Mouse (Mus musculus) gastrocnemius, postnatal 4 days (tissue): ENCODE measurements around the gene Zbtb17. TPM values are rescaled to one million over a fixed set of nuclear protein-coding genes. Genes with fewer than 3 reads are reported as not detected.

Experiments used
- DNase-seq, 2 experiments: peaks; one replicate each; pipeline ENCODE4 v3.0.0; 2021 to 2022; ENCODE audit warnings: low spot score in 2 of 2, mixed read lengths in 2 of 2
- long read RNA-seq, 2 experiments: library from polyadenylated mRNA; stranded (forward); transcript quantifications; one replicate each; pipeline ENCODE4 v2.0.0; 2021
- total RNA-seq, 2 experiments: library from RNA; stranded (reverse); gene quantifications; 2 replicates each; pipeline ENCODE4 v1.2.3; 2021

Zbtb17 gene
- 10 to 100 TPM; 19.9 to 21.2 TPM for total RNA-seq
- long read RNA-seq, experiment 1, transcript Zbtb17-201 (16 exons, 2,722 nt) = major isoform, 6 of 14 reads
- long read RNA-seq, experiment 1, partial matches to known transcripts = 6 of 14 reads
- long read RNA-seq, experiment 1, other reads (novel, unspliced or antisense) = 2 of 14 reads
- long read RNA-seq, experiment 2, transcript Zbtb17-201 (16 exons, 2,722 nt) = major isoform, 9 of 26 reads
- long read RNA-seq, experiment 2, partial matches to known transcripts = 10 of 26 reads
- long read RNA-seq, experiment 2, other reads (novel, unspliced or antisense) = 6 of 26 reads

DNA sequence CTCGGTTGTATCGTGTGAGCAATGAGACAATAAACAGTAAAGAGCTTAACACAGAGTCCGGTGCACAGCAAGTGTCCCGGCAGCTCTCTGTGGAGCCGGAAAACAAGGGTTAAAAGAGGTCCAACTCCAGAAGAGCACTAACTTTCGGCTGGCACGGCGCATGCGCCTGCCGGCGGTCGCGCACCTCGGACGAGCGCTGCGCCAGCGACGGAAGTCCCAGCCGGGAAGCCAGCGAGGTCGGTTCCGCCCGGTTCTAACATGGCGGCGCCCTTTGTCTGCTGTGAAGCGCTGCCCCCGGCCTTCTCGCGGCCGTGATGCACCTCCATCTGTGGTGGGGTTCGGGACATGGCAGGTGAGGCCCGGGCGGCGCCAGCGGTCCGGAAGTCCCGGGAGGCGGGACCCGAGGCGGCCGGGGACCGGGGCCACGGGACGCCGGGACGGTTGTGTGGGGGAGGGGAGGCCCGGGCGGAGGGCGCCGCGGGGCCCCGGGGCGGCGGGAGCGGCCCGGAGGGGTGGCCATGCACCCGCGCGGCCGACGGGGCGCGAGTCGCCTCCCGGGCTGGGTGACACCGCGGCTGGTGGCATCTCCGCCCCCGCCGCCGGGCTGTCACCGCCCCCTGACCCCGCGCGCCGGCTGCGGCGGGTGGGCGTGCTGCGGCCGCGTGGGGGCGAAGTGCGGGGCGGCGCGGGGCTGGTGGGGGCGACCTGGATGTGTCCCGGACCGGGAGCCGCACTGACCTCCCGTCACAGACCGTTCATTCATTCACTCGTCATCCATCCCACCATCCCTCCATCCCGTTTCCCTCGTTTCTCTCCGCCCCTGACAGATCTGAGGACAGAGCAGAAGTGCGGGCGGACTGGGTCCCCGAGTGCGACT lies at the start of gene Zbtb17:
Gene Zbtb17, plus strand, starts transcription at position 204 of the 877 bp plus-strand sequence.
- peak; percentile 82 to 93 for DNase-seq

DNA sequence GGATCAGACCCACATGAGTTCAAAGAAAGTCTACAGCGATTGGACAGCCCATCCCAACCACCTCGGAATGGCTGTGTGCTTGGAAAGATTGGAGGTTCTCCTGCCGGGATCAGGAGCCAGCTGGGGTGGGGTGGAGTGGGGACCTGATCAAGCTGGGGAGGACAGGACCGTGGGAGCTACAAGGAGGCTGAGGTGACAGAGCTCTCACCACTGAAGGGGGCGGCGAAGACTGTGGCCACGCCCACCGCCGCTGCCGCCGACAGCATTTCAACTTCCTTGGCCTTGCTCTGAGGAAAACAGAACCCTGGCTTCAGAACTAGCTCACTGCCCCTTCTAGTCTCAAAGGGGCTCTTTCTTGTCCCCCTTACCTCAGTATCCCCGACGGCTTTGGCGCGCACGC lies 49.7 kb upstream of the Zbtb17 start:
- DNase-seq = no peak

DNA sequence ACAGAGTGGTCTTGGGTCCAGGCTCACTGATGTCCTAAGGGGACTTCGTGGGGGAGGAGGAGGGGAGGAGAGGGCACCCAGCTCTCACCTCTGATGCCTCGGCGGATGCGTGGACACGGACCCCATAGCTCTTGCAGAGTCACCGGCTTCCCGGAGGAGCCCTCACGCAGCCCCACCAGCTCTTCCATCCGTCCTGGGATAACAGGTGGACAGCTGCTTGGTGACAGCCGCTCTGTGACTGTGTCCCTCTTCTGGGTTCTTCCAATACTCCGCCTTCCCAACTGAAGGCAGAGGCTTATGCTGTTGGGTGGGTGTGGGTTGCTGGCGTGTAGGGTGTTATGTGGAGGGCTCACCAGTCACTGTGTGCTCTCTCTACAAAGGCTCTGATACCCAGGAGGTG lies 46.6 kb upstream of the Zbtb17 start:
- no peak for DNase-seq

DNA sequence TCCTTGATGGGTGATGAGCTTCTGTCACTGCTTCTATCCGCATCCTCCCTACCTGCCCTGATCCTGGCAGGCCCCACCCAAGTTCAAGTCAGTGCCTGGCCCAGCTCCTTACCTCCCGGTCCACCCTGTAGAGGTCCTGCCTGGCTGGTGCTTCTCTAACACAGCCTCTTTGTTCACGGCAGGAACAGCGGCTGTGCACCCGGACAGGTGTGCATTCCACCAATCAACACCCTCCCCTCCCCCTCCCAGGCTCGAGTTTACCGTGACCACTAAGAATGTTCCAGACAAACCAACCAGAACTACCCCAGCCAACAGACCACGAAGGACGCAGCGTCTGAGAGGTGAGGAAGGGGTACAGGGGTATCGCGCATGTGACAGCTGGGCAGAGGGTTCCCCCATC lies 45.9 kb upstream of the Zbtb17 start, which contains the start of gene Clcnka:
Gene Clcnka, minus strand, starts transcription at position 180 of the 400 bp plus-strand sequence.
- DNase-seq = no peak

DNA sequence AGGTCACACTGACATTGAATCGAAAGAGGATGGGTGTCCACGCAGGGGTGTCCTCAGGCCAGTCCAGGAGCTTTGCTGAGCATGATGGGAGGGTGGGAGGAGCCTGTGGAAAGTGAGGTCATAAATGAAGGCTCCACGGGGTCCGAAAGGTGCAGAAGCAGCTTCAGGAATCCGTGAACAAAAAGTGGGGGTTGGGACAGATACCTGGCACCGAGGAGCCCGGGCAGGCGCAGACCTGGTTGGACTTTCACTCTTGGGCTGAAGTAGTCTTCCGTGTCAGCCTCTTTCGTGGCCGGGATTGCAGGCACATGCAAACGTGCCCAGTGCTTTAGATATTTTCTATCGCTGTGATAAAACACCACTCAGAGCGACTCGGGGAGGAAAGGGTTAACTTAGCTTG lies 44.3 kb upstream of the Zbtb17 start:
- no peak for DNase-seq

DNA sequence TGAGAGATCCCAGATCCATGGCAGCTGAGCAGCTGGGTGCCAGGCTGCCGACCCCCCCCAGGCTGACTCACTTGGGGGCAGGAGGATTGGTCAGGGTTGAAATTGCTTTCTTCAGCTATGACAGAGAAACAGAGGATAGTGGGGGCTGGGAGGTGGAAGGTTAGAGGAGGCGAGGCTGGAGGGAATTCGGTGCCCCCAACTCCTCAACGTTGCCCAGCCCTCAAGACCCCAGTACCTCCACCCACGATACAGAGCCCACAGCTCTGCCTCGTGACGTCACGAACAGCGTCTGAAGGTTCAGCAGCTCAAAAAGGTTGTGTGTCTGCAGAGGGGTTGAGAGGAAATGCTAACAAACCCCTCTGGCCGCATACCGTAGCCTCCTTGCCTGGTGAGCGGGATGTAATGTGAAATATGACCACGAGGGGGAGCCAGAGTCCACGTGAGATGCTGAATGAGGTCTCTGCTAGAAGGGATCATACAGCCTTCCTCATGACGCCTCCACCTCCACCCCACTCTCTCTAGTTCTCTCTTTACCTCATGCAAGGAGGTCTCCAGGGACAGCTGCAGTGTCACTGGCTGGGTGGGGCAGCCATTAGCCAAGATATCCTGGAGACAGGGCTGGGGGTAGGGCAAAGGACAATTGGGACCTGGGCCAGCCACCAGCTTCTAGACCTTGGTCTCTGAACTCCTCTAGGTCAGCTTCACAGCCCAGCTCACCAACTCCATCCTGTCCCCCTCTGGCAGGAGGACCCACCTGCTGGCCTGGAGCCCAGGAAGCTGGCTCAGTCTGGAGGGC lies 39.7 kb upstream of the Zbtb17 start:
- DNase-seq = peak; percentile 79 to 82

DNA sequence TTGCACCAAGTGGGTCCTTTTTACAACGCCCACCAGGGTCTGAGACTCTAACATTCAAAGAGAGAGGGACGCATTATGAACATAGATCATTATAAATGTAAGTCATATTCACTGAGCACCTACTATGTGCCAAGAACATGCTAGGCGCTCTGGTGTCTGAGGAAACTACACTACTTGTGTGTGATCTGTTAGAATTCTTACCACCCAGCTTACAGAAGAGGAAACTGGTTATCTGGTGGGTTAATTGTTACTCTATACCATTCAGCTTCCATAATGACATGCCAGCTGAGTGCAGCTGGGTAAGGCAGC lies 39.2 kb upstream of the Zbtb17 start:
- DNase-seq = no peak

DNA sequence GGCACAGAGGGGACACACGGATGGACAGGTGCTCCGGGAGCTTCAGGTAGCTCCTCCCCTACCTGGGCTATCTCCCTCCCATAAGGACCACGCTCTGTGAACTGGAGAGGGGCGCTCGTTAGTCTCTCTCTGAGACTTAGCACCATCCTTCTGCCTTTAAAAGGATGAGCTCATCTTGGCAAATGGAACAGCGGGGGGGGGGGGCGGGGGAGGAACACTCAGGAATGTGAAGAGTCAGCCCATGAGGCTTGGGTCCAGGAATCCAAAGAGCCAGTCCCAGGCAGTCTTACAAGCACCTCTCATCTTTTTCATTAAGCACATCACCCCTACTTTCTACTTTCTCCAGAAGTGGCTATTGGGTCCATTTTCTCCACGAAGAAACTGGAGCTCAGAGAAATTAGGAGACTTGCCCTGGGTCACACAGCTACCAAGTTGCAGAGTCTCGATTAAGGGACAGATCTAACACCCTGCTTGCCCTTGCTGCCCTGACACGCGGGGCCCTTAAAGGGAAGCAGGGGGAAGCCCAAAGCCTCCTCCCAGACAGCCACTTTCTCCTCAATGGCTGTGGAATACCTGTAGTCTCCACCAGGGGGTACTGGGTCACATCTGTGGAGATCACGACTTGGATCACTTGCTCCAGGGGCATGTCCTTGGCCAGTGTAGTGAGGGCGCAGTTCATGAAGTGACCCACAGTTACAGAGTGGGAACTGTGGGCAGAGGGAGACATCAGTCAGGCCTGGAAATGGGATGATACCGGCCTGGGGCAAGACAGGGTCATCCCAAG lies 37.7 kb upstream of the Zbtb17 start:
- DNase-seq = peak; percentile 55 to 69

DNA sequence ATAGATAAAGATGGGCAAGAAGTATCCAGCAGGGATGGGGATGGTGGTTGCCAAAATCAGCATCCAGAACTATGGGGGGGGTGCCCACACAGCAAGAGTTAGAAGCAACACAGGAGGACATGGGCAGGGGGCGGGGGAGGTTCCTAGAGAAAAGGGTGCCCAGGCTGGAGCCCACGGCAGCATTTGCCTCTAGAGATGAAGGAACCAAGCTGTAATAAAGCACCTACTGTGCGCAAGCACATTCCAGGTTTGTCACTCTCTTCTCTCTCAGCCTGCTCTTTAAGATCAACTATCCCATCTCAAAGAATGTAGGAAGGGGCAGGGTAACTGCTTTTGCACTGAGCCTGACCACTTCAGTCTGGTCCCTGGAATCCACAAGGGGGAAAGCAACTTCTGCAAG lies 35.9 kb upstream of the Zbtb17 start:
- no peak for DNase-seq

DNA sequence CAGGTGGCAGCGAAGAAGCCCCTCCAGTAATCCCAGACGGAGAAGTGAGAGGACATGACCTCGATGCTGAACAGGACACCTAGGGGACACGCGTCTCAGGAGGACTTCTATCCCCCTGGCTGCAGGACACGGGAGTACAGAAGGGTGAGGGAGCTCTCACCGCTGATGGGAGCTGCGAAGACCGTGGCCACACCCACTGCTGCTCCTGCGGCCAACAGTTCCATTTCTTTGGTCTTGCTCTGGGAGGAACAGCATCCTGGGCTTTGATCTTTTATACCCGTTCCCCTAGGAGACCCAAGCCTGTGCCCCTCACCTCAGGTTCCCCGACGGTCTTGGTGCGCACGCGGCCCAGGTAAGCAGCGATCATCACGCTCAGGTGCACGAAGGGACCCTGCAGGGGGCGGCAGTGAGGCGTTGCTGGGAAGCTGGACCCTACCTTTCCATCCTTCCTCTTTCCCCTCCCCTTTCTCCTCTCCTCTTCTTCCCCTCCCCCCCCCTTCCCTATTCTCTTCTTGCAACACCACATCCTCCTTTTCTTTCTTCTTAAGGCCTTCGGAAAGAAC lies 32.9 kb upstream of the Zbtb17 start:
- no peak for DNase-seq

DNA sequence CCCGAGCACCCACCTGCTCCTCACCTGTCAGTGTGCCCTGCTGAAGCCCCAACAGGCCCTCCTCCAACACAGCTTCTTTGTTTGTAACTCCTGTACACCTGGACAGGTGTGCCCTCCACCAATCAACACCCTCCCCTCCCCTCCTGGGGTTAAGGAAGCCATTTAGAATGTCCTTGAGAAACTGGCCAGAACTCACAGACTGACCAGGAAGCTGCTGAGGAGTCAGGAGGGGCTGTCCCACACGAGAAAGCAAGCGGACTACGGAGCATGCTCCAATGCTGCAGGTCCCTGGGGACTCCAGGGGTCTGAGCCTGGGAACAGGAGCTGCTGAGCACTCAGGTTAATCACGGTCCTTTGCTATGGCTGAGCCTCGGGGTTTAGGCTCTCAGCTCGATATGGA lies 28.5 kb upstream of the Zbtb17 start, which contains the start of gene Clcnkb:
Gene Clcnkb, minus strand, starts transcription at position 91 of the 400 bp plus-strand sequence.
- DNase-seq = no peak

DNA sequence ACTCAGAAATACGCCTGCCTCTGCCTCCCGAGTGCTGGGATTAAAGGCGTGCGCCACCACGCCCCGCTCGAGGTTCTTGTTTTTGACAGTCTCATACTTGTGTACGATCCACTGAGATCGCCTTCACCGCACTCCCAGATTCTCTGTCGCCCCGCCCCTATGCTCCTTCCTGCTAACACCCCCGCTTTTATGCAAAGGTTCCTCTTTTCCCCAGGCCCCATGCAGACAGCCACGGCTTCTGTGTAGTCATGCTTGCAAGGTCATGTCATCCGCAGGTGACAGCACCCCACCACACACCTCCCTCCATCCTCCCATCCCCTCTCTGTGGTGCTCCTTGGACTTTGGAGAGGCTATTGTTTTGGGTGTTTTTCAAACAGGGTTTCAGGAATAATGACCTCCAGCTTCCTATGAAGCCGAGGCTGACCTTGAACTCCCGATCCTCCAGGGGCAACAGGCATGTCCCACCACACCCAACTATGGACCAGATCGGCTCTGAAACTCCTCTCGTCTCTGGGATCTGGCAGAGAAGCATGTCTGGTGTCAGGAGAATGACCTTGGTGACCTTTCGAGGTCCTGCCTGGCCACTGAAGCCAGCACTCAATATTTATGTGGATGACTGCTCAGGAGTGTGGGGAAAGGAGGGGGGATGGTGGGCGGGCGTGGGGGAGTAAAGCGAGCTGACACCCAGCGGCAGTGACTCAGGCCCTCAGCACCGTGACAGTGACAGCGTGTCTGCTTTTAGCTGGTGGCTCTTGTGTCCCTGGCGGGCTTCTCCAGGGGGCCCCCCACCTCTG lies 24.9 kb upstream of the Zbtb17 start:
- DNase-seq = no peak

DNA sequence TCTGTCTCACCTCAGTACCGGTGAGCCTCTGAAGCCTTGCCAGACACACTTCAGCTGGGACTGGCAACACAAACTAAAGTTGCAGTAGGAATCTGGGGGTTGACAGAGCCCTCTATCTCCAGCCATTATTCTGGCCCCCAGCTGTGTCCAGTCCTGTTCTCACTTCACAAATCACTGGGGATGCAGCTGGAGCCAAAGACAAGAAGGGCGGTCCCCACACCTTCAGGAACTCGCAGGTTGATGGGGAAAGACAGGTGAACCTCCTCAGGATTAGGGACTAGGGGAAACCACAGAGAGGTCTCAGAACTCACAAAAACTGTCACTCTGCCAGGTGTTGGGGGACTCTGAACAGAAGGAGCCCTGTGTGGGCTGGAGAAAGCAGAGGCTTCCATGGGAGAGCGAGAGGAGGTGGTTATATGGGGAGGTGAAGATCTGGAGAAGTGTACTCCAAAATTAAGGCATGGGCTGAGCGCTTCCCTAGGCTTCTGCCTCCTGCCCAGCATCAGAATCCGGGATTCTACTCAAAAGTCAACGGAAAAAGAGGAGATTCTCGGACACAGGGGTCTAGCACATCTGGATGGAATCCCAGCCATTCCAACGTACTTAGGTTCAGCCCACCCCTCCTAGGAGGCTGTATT lies 24.1 kb upstream of the Zbtb17 start, which contains the start of gene Hspb7:
Gene Hspb7, plus strand, starts transcription at position 588 of the 638 bp plus-strand sequence.
- peak in 1 of 2 experiments; percentile 8 for DNase-seq

DNA sequence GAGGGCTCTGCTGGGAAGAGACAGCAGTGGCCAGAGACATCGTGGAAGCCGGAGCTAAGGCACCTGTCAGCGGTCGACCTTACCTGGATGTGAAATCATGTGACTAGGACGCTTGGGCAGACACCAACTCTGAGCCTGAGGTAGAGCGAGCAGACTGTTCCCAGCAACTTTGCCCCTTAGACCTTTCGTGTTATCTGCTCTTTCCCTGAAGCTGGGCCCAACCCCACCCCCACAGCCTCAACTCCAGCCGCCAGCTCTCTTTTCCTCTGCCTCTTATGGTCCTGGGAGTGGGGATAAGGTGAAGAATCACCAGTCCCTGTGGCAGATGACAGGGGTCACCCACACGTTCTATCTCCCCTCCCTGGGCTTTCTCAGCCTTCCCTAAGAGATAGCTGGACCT lies 23.6 kb upstream of the Zbtb17 start:
- peak in 1 of 2 experiments; percentile 10 for DNase-seq

DNA sequence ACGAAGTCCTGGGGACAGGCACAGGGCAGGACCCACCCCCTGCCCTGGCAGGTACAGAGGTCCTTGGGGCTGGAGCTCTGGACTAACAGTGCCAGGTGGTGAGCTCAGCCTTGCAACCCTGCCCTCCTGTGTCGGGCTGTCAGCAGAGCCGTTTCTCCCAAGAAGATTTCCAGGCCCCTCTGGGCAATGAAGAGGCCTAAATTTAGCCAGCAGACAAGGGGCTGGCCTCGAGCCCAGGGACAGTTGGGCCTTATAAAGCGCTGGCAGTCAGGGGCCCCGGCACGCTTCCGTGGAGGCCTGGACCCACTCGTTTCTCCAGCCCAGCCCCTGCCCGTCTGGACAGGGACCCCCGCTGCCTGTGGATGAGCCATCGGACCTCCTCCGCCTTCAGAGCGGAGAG lies 23.0 kb upstream of the Zbtb17 start:
- DNase-seq = peak; percentile 60 to 73

DNA sequence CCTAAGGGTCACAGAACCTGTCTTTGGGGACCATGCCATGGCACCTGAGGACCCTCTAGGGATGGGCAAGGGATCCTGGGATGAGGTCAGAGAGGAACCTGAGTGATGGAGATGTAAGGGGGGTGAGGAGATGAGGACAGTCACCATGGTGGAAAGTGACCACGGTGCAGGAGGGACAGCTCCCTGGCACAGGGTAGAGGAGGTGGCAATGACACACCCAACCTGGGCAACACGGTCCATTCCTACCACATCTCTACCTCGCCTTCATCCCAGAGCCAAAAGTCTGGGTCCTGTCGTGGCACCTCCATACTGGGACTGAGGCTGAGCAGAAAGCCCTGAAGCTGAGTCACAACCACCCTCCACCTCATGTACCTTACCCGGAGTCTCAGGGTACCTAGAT lies 21.6 kb upstream of the Zbtb17 start:
- DNase-seq = no peak

DNA sequence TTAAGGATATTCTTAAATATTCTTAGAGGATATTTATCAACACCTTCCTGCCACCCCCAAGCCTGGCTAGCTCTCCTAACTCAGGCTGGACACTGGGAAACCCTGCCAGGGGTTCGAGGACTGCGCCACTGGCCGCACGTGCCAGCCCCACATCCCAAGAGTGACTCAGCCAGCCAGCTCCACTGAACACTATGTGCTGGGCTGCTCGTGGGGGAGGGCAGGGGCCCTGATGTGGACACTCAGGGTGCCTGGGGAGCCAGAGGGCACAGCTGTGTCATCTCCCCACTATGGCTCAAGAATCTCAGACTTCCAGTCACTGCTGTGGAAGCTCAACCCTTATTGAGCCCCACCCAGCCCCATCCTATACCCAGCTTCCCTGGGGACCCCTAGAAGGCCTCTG lies 21.2 kb upstream of the Zbtb17 start:
- DNase-seq = peak in 1 of 2 experiments; percentile 12

DNA sequence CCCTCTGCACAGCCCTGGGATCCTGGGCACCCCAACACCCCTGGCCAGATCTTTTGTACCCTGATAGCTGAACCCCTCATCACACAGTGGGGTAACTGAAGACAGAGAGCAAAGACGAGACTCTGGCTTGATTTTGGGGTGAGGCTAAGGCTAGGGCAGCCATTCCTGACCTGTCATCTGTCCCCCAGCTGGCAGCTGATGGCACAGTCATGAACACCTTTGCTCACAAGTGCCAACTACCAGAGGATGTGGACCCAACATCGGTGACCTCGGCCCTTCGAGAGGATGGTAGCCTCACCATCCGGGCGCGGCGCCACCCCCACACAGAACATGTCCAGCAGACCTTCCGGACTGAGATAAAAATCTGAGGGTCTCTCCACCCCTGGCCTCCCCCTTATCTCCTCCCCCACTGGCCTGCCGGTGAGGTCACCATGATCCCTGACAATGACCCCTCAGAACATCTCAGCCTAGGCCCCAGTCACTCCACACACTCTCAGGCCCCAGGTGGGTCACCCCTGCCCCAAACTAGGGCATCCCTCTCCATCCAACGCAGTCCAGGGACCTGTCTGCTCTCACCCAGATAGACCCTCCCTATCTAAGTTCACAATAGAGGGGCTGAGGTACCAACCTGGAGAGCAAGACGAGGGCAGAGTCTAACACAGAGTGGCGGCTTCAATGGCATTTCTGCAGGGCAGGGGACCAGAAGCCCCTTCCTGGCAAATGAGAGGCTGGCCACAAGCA lies 20.6 kb upstream of the Zbtb17 start:
- DNase-seq = peak in 1 of 2 experiments; percentile 6
